Mouse (Mus musculus) cerebellum, postnatal 4 days (tissue): ENCODE results near the gene Lsm12.
A peak's percentile ranks its signal among the peaks of the same experiment; 100 is the strongest.
"Not testable (repeated sequence)": the region's sequence is repeated elsewhere in the genome, so short reads cannot be mapped to it uniquely, and the experiment has no call there.

Source experiments
- DNase-seq, 2 experiments: peaks; one replicate each; pipeline ENCODE4 v3.0.0; 2022; ENCODE audit warnings: low spot score in 2 of 2, mixed read lengths in 1 of 2

The Lsm12 gene

GRCm38 (mm10) chr11:102186235-102186634, 1.1 kb upstream of the Lsm12 start:
- no peak for DNase-seq

- no peak for DNase-seq
These were observed 581 bp upstream of the Lsm12 start for GRCm38 (mm10) chr11:102185677-102186076.

GRCm38 (mm10) chr11:102184253-102184645, 847 bp downstream of the Lsm12 start:
- DNase-seq, result no peak

GRCm38 (mm10) chr11:102179836-102180235, 5.3 kb downstream of the Lsm12 start:
- DNase-seq, result no peak

GRCm38 (mm10) chr11:102168689-102169088, 16.4 kb downstream of the Lsm12 start:
- no peak for DNase-seq

GRCm38 (mm10) chr11:102167539-102167938, 17.6 kb downstream of the Lsm12 start:
- DNase-seq, result no peak

- no peak for DNase-seq
These were observed 18.9 kb downstream of the Lsm12 start for GRCm38 (mm10) chr11:102165971-102166722.

GRCm38 (mm10) chr11:102159781-102160180, 25.3 kb downstream of the Lsm12 start:
- no peak for DNase-seq

GRCm38 (mm10) chr11:102158024-102158423, 27.1 kb downstream of the Lsm12 start:
- DNase-seq, result not testable (repeated sequence)

- DNase-seq, result no peak
These were observed 28.4 kb downstream of the Lsm12 start for GRCm38 (mm10) chr11:102156786-102157089.

GRCm38 (mm10) chr11:102156039-102156785, 28.9 kb downstream of the Lsm12 start, which contains the start of gene Tmem101:
Tmem101 (minus strand) TSS chr11:102156404.
- peak; percentile 77 to 88 for DNase-seq

GRCm38 (mm10) chr11:102147213-102147989, 37.7 kb downstream of the Lsm12 start:
- no peak for DNase-seq

GRCm38 (mm10) chr11:102146531-102146930, 38.6 kb downstream of the Lsm12 start:
- no peak for DNase-seq

GRCm38 (mm10) chr11:102146005-102146404, 39.1 kb downstream of the Lsm12 start:
- no peak for DNase-seq

GRCm38 (mm10) chr11:102145471-102146001, 39.6 kb downstream of the Lsm12 start, which contains the start of gene Nags:
Nags (plus strand) TSS chr11:102145513.
- no peak for DNase-seq

GRCm38 (mm10) chr11:102144957-102145470, 40.1 kb downstream of the Lsm12 start:
- DNase-seq, result no peak

- DNase-seq, result no peak
These were observed 42.7 kb downstream of the Lsm12 start for GRCm38 (mm10) chr11:102142355-102142754.

GRCm38 (mm10) chr11:102140508-102140907, 44.6 kb downstream of the Lsm12 start:
- peak in 1 of 2 experiments; percentile 62 for DNase-seq

- peak; percentile 51 to 77 for DNase-seq
These were observed 46.7 kb downstream of the Lsm12 start for GRCm38 (mm10) chr11:102138447-102138740.

- no peak for DNase-seq
These were observed 47.3 kb downstream of the Lsm12 start for GRCm38 (mm10) chr11:102137625-102138446.

- DNase-seq, result no peak
These were observed 50.6 kb downstream of the Lsm12 start for GRCm38 (mm10) chr11:102134516-102134915.
